Mouse (Mus musculus): ENCODE results near the gene Nusap1. TPM values are rescaled to one million over a fixed set of nuclear protein-coding genes. Genes with fewer than 3 reads are reported as not detected.
A peak's percentile ranks its signal among the peaks of the same experiment; 100 is the strongest.

Nusap1 gene
- total RNA-seq, 2 experiments from 2014 or later = 0.11 to 0.28 TPM

DNA sequence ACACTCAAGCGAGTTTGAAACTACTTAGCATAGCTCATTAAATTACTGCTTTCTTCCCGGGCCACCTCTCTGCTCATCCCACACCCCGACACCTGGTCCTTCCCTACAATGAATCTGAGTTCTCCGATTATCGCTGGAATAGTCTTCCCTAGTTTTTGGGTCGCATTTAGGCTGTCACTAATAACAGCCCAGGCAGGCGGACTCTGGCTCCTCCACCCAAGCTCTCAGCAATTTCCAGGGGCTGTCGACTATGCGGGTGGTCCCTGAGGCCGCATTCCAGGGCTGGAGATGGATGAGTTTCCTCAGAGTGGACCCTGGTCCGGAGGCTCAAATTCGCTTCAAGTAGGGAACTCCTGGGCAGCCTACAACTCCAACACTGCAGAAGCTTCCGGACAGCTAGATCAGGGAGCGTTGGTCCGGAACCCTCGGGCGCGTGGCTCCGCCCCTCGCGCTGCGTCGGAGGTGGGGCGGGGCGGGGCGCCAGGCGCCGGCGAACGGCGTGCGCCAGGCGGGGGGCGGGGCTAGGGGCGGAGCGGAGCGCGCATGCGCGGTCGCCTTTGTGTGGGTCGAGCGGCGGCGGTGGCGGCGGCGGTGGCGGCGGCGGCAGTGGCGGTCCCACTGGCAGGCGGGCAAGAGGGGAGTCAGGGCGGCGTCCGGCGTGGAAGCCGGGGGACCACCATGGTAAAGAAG lies 56.6 kb downstream of the Nusap1 start, which contains the start of gene Rtf1:
Gene Rtf1, plus strand, starts transcription at position 544 of the 690 bp plus-strand sequence.
- intact Hi-C loops (cut with DNase I) = loop anchor here (5.0 kb wide), 1 partner anchor 127 kb away; the partner anchor contains the start of genes Chp1 and Exd1

DNA sequence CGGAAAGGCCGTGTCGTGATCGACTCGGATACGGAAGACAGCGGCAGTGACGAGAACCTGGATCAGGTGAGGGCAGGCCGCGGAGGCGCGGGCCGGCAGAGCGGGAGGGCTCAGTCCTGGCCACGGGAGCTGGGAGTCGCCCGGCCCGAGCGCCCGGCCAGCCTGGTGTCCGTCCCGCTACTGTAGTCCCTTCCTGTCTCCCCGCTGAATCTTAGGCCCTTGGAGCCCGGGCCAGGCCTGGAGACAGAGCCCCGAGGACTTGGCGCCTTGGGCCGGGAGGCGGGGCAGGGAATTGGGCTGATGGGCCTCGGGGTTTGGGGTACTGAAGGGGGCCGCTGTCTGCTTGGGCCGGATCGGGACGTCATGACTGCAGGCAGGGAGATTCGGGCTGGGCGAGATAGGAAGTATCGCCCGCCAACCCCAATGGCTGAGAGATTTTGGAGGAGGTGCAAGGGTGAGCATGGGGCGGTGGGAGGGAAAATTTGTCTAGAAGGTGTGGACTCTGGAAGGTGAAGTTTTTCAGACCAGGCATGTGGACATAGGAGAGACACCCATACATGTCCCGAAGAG lies 57.2 kb downstream of the Nusap1 start:
- no peak for DNase-seq
- no peak for TF ChIP-seq CTCF (IDR thresholded peaks at IDR 0.05)
- H3K27ac ChIP-seq = peak overlapping the region; percentile 90
- intact Hi-C loops (cut with DNase I) = loop anchor here (5.0 kb wide), 1 partner anchor 128 kb away; the partner anchor contains the start of genes Chp1 and Exd1
- peak overlapping the region; percentile 99 for H3K4me3 ChIP-seq

More for the DNA sequence above, 56.6 kb downstream of the Nusap1 start, which contains the start of gene Rtf1:
- DNase-seq = peak; percentile 98
- H3K4me3 ChIP-seq = peak within 1 kb of the TSS; percentile 99
- peak within 1 kb of the TSS; percentile 90 for H3K27ac ChIP-seq
- no peak for TF ChIP-seq CTCF (IDR thresholded peaks at IDR 0.05)

DNA sequence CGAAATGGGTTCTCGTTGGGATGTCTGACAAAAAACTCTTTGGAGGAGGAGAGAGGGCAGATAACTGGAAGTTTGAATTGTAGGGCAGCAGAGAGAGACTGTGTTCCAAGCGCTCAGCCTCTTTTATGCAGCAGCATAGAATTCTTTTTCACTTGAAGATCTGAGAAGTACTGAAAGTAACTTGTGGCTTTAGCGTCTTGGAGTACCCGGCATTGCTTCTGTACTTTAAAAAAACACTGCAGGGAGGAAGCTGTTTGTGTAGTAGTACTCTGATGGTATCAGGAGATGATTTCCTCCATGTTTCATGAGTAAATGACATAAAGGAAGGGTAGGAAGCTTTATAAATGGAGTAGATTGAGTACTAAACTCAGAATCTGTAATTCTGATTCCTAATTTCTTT lies 57.7 kb downstream of the Nusap1 start:
- peak overlapping the region; percentile 90; the same call in 1 of the 2 replicates for H3K27ac ChIP-seq
- no peak for TF ChIP-seq CTCF (IDR thresholded peaks at IDR 0.05)
- H3K4me3 ChIP-seq = peak overlapping the region; percentile 99
- intact Hi-C loops (cut with DNase I) = loop anchor here (5.0 kb wide), 1 partner anchor 129 kb away; the partner anchor contains the start of genes Chp1 and Exd1
- DNase-seq = no peak

DNA sequence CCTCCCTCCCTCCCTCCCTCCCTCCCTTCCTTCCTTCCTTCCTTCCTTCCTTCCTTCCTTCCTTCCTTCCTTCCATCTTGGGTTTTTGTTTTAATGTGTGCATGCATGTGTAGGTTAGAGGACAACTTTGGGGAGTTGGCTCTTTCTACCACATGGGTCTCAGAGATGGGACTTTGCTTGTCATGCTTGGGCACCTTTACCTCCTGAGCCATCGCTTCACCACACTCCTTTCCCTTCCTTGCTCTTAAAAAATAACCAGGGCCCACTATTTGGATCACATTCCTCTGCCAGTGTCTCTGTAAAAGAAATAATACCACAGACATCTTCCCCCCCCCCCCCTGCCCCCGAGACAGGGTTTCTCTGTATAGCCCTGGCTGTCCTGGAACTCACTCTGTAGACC lies 65.6 kb downstream of the Nusap1 start:
- no peak for DNase-seq
- Histone ChIP-seq H3K27ac (no peak overlapping the region), H3K4me3 (no peak overlapping the region)
- no peak for TF ChIP-seq CTCF (IDR thresholded peaks at IDR 0.05)
- intact Hi-C loops (cut with DNase I) = no loop called here

DNA sequence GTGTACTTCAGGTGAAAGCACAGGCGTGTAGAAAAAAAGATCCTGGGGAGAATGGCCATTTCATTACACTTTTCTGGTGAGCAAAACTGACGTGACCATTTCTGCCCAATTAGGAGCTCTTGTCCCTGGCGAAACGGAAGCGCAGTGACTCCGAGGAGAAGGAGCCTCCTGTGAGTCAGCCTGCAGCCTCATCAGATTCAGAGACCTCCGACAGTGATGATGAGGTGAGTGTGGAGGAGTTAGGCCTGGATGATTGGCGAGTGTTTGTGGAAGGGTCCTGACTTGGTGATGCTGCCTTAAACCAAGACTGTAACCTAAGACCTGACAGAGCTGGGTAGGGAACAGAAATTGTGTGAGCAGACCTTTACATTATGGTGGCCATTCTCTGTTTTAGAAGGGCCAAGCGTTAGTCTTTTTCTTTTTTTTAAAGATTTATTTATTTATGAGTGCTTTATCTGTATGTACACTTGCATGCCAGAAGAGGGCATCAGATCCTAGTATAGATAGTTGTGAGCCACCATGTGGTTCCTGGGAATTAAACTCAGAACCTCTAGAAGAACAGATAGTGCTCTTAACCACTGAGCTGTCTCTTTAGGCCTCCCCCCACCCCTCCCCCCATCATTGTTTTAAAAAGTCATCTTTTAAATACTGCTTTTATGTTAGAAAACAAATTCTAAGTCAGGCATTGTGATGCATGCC lies 74.1 kb downstream of the Nusap1 start:
- Histone ChIP-seq H3K27ac (no peak overlapping the region), H3K4me3 (no peak overlapping the region)
- peak; percentile 43 for TF ChIP-seq CTCF (IDR thresholded peaks at IDR 0.05)
- intact Hi-C loops (cut with DNase I) = no loop called here
- no peak for DNase-seq

- intact Hi-C loops (cut with DNase I) = no loop called here
- DNase-seq = no peak
- no peak for TF ChIP-seq CTCF (IDR thresholded peaks at IDR 0.05)
- Histone ChIP-seq H3K27ac (no peak overlapping the region), H3K4me3 (no peak overlapping the region)
Measured at GRCm38 (mm10) chr2:119694826-119695225, 76.7 kb downstream of the Nusap1 start.

DNA sequence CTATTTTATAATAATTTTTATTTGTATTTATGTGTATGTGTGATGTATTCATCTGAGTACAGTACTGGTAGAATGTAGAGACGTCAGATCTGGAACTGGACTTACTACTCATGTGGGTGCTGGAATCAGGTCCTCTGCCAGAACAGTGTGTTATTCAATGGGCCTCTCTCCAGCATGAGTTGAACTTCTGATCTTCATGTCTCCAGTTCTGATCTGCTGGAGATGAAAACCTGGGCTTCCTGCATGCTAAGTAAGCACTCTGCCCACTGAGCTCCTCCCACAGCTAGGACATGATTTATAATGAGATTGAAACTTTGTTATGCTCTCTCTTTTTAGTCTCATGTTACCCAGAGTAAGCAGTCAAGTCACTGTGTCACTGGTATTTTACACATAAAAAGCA lies 78.0 kb downstream of the Nusap1 start:
- intact Hi-C loops (cut with DNase I) = no loop called here

GRCm38 (mm10) chr2:119698472-119698871 lies 80.4 kb downstream of the Nusap1 start:
- intact Hi-C loops (cut with DNase I) = no loop called here
- H3K4me3 ChIP-seq = no peak overlapping the region
- no peak for DNase-seq
- no peak for TF ChIP-seq CTCF (IDR thresholded peaks at IDR 0.05)
- H3K27ac ChIP-seq = no peak overlapping the region

More for the DNA sequence above, 78.0 kb downstream of the Nusap1 start:
- no peak for DNase-seq
- TF ChIP-seq CTCF (IDR thresholded peaks at IDR 0.05) = no peak
- no peak overlapping the region for H3K4me3 ChIP-seq
- peak overlapping the region; percentile 56 for H3K27ac ChIP-seq

DNA sequence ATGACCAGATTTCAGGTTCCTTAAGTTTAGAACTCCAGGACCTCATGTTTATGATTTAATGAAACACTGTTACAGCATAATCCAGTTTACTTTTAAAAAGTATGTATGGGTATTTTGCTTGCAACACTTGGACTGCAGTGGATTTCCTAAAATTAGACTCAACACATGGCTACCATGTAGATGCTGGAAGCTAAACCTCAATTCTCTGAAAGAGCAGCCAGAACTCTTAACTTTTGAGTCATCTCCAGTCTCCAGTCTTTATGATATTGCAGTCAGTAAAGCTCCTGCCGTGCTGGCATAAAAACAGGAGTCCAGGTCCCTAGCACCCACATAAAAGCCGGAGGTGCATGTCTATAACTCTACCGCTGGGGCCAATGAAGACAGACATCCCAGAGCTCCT lies 81.9 kb downstream of the Nusap1 start:
- DNase-seq = no peak
- intact Hi-C loops (cut with DNase I) = no loop called here
- Histone ChIP-seq H3K4me3 (no peak overlapping the region), H3K27ac (no peak overlapping the region)
- no peak for TF ChIP-seq CTCF (IDR thresholded peaks at IDR 0.05)

Other genes with a start within 250 kb of the Nusap1 start
- 10 to 100 TPM; 11.5 to 14.8 TPM for gene Ino80, start 140.6 kb upstream of the Nusap1 start, total RNA-seq (2021)
- 1 to 10 TPM in 1 of 2 experiments, under 1 TPM in 1; 0.77 to 2.0 TPM for gene Exd1, start 70.7 kb upstream of the Nusap1 start, total RNA-seq (2021)
- gene Chp1, start 70.6 kb upstream of the Nusap1 start, total RNA-seq (2021) = 10 to 100 TPM; 75.1 to 80.9 TPM
- not detected for gene Oip5, start 171 bp downstream of the Nusap1 start, total RNA-seq (2021)
- 10 to 100 TPM; 36.7 to 62.7 TPM for gene Ndufaf1, start 44.5 kb downstream of the Nusap1 start, total RNA-seq (2021)
- 10 to 100 TPM; 25.3 to 27.2 TPM for gene Rtf1, start 56.8 kb downstream of the Nusap1 start, total RNA-seq (2021)
- not detected for gene Itpka, start 124.0 kb downstream of the Nusap1 start, total RNA-seq (2021)
- not detected for gene Ltk, start 142.1 kb downstream of the Nusap1 start, total RNA-seq (2021)
- 10 to 100 TPM; 14.4 to 16.7 TPM for gene Rpap1, start 169.2 kb downstream of the Nusap1 start, total RNA-seq (2021)
- under 1 TPM; 0.10 to 0.73 TPM for gene Tyro3, start 179.4 kb downstream of the Nusap1 start, total RNA-seq (2021)

All from gastrocnemius, adult 2 months (tissue).